Mouse (Mus musculus) testis, adult 2 months (tissue): Measurements from ENCODE around the gene Morc1. TPM values are rescaled to one million over a fixed set of nuclear protein-coding genes. Genes with fewer than 3 reads are reported as not detected.

Experiments used
- H3K27ac ChIP-seq: fragments of 200-500 bp; 2 replicates; pipeline ENCODE4 v1.5.1; 2012; ENCODE audit warnings: low read depth, low read length; ENCODE audit not compliant: control insufficient read depth, insufficient read depth
- H3K27me3 ChIP-seq: fragments of 200-500 bp; 2 replicates; pipeline ENCODE4 v1.6.1; 2012; ENCODE audit warnings: mild to moderate bottlenecking, low read length, moderate library complexity; ENCODE audit not compliant: control insufficient read depth, insufficient read depth
- H3K36me3 ChIP-seq: fragments of 200-500 bp; 2 replicates; pipeline ENCODE4 v1.6.1; 2012; ENCODE audit warnings: mild to moderate bottlenecking, low read length; ENCODE audit not compliant: control insufficient read depth, insufficient read depth
- H3K4me1 ChIP-seq: fragments of 200-500 bp; 2 replicates; pipeline ENCODE4 v1.6.1; 2012; ENCODE audit warnings: low read length; ENCODE audit not compliant: control insufficient read depth, insufficient read depth
- H3K4me3 ChIP-seq: fragments of 200-500 bp; 2 replicates; pipeline ENCODE4 v1.5.1; 2012; ENCODE audit warnings: low read depth, mild to moderate bottlenecking, low read length, moderate library complexity, mixed read lengths; ENCODE audit not compliant: control insufficient read depth
- CTCF ChIP-seq: fragments of 200-500 bp; IDR thresholded peaks from 2 replicates; pipeline ENCODE4 v1.5.1; 2012; ENCODE audit warnings: low read depth, mild to moderate bottlenecking, inconsistent platforms, low read length, moderate library complexity; ENCODE audit not compliant: control insufficient read depth, insufficient read depth, insufficient replicate concordance
- POLR2A ChIP-seq: fragments of 200-500 bp; IDR thresholded peaks from 2 replicates; pipeline ENCODE4 v1.6.1; 2012; ENCODE audit warnings: low read depth, mild to moderate bottlenecking, inconsistent platforms, low read length, moderate library complexity; ENCODE audit not compliant: control insufficient read depth
- polyA plus RNA-seq: library from polyadenylated mRNA; depleted of rRNA; stranded (reverse); fragments of >200 nt; gene quantifications from 2 replicates; pipeline ENCODE4 v1.2.3, GENCODE M21; 2012

Morc1 gene
- polyA plus RNA-seq, 1 experiment: 1.0 TPM

DNA sequence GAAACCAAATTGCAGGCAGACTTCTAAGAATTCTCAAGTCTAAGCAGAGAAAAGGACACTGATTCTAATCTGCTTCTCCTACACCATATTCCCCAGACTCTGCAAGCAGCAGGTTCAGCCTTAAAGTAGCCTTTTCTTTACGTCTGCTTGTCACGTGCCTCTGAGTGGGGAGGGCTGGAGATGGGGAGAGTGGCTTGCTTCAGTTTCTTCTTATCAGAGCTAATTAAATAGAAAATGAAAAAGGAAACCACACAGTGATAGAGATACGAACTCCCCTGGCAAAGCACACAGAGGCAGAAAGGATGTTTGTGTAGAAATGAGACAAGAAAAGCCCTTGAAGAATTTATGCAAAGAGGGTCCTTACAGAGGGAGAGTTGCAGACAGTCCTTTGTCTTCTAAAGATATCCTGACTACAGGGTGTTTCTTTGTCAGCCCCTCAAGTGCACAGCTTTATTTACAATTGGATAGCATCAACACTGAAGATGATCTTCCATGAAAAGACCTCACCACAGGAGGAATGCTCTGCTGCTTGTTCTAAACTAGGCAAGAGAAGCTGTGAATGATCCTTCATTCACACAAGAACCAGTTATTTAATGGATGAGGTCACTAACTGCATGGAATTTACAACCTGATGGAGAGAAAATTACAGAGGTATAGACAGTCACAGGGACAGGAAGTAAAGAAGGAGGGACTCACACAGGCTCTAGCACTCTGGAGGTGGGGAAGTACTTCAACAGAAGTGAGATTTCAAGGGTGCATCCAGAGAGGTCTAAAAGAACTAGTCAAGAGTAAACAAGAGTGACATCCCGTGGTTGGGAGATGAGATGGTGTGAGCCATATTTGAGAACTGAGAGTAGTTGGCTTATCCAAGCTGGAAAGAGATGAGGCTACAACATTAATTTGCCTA lies 44.1 kb downstream of the Morc1 start:
- TF ChIP-seq CTCF (no peak), POLR2A (no peak)
- no peak overlapping the region for H3K4me3 ChIP-seq
- no peaks in the 10 kb centered on the region for H3K36me3 ChIP-seq
- H3K27me3 ChIP-seq: no peaks in the 10 kb centered on the region
- no peak overlapping the region for H3K27ac ChIP-seq
- H3K4me1 ChIP-seq: no peaks in the 10 kb centered on the region

- H3K4me3 ChIP-seq: no peak overlapping the region
- TF ChIP-seq POLR2A: no peak
- TF ChIP-seq CTCF: no peak
- H3K27ac ChIP-seq: no peak overlapping the region
- no peaks in the 10 kb centered on the region for H3K4me1 ChIP-seq
- no peaks in the 10 kb centered on the region for H3K27me3 ChIP-seq
- no peaks in the 10 kb centered on the region for H3K36me3 ChIP-seq
Observed at GRCm38 (mm10) chr16:48479266-48479848, 48.3 kb downstream of the Morc1 start.

DNA sequence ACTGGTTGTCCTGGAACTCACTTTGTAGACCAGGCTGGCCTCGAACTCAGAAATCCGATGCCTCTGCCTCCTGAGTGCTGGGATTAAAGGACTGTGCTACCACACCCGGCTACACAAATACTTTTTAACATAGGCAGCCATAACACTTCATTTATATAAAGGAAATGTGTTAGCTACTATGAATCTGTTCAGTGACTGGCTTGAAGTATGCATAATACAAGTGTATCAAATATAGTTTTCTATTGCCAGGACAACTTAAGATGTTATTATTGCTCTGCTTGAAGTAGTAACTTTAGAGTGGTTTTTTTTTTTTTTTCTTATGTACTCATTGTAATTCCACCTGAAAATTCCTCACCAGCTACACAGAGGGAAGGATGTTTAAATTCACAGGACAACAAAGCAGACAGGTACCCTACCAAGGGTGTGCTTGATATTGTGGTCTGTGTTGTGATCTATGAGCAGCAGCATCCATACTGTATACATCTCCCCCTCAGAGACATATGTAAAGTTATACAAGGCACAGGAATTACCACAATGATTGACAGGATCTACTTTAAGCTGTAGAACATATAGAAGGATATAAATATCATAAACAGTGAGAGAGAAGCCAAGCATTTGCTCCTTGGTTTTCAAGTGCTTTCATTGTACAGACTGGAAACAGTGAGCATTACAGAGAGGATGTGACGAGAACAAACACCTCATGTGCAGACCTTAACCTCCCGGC lies 85.9 kb downstream of the Morc1 start:
- TF ChIP-seq POLR2A (no peak), CTCF (no peak)
- Histone ChIP-seq H3K4me1 (no peaks in the 10 kb centered on the region), H3K27me3 (no peaks in the 10 kb centered on the region), H3K36me3 (no peaks in the 10 kb centered on the region), H3K4me3 (no peak overlapping the region), H3K27ac (no peak overlapping the region)

DNA sequence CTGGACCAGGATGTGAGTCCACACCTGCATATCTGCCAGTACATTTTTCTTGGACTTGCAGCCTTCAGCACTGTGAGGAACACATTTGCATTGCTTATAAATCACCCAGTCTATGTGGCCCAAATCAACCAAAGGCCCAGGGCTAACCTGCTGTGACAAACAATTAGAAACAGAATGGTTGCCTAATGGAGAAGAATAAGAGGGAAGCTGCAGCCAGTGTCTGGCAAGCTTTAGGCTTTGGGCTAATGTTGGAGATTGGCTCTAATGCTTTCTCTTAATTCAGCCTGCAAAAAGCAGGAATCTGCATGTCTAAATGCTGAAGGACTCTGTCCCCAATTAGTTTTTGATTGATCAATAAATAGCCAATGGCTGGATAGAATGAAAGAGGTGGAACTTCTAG lies 88.5 kb downstream of the Morc1 start:
- Histone ChIP-seq H3K27ac (no peak overlapping the region), H3K4me1 (no peaks in the 10 kb centered on the region), H3K27me3 (no peaks in the 10 kb centered on the region), H3K4me3 (no peak overlapping the region), H3K36me3 (no peaks in the 10 kb centered on the region)
- TF ChIP-seq CTCF (no peak), POLR2A (no peak)

GRCm38 (mm10) chr16:48537108-48537507 lies 106.1 kb downstream of the Morc1 start:
- no peaks in the 10 kb centered on the region for H3K27me3 ChIP-seq

GRCm38 (mm10) chr16:48562290-48563080 lies 131.4 kb downstream of the Morc1 start:
- Histone ChIP-seq H3K4me1 (no peaks in the 10 kb centered on the region), H3K27me3 (no peaks in the 10 kb centered on the region), H3K27ac (no peak overlapping the region), H3K36me3 (no peaks in the 10 kb centered on the region), H3K4me3 (no peak overlapping the region)
- TF ChIP-seq CTCF (no peak), POLR2A (no peak)

More at GRCm38 (mm10) chr16:48537108-48537507, 106.1 kb downstream of the Morc1 start:
- TF ChIP-seq POLR2A: no peak
- no peak for TF ChIP-seq CTCF
- Histone ChIP-seq H3K4me1 (no peaks in the 10 kb centered on the region), H3K4me3 (no peak overlapping the region), H3K36me3 (no peaks in the 10 kb centered on the region), H3K27ac (no peak overlapping the region)
